Mouse (Mus musculus): Measurements from ENCODE around the gene Capg.

The Capg gene

GRCm38 (mm10) chr6:72568736-72569135, 24.5 kb downstream of the Capg start:
- DNase-seq (ENCODE audit: low read depth, low spot score) = no peak

- no peak for DNase-seq (ENCODE audit: low read depth, low spot score)
Measured at GRCm38 (mm10) chr6:72570644-72571397, 26.6 kb downstream of the Capg start.

GRCm38 (mm10) chr6:72571826-72572225, 27.6 kb downstream of the Capg start:
- no peak for DNase-seq (ENCODE audit: low read depth, low spot score)

- no peak for DNase-seq (ENCODE audit: low read depth, low spot score)
Measured at GRCm38 (mm10) chr6:72576041-72576440, 31.9 kb downstream of the Capg start.

GRCm38 (mm10) chr6:72581625-72582382, 37.6 kb downstream of the Capg start:
- DNase-seq (ENCODE audit: low read depth, low spot score) = no peak

GRCm38 (mm10) chr6:72583211-72583839, 39.1 kb downstream of the Capg start:
- DNase-seq (ENCODE audit: low read depth, low spot score) = no peak

GRCm38 (mm10) chr6:72584154-72584553, 40.0 kb downstream of the Capg start:
- no peak for DNase-seq (ENCODE audit: low read depth, low spot score)

GRCm38 (mm10) chr6:72586701-72587100, 42.5 kb downstream of the Capg start:
- DNase-seq (ENCODE audit: low read depth, low spot score) = no peak

GRCm38 (mm10) chr6:72588307-72588706, 44.1 kb downstream of the Capg start:
- DNase-seq (ENCODE audit: low read depth, low spot score) = no peak

GRCm38 (mm10) chr6:72590111-72590510, 45.9 kb downstream of the Capg start:
- no peak for DNase-seq (ENCODE audit: low read depth, low spot score)

- DNase-seq (ENCODE audit: low read depth, low spot score) = no peak
Measured at GRCm38 (mm10) chr6:72593011-72593803, 49.0 kb downstream of the Capg start.

- no peak for DNase-seq (ENCODE audit: low read depth, low spot score)
Measured at GRCm38 (mm10) chr6:72593914-72594313, 49.7 kb downstream of the Capg start.

- DNase-seq (ENCODE audit: low read depth, low spot score) = no peak
Measured at GRCm38 (mm10) chr6:72597083-72597874, 53.1 kb downstream of the Capg start.

GRCm38 (mm10) chr6:72597956-72598753, 54.0 kb downstream of the Capg start, which contains the start of the genes Elmod3 and Retsat:
TSS of gene Elmod3 (minus strand) at chr6:72598413.
TSS of gene Retsat (plus strand) at chr6:72598475.
- peak; percentile 99 for DNase-seq (ENCODE audit: low read depth, low spot score)

GRCm38 (mm10) chr6:72598791-72599557, 54.8 kb downstream of the Capg start:
- no peak for DNase-seq (ENCODE audit: low read depth, low spot score)

- no peak for DNase-seq (ENCODE audit: low read depth, low spot score)
Measured at GRCm38 (mm10) chr6:72600216-72600615, 56.0 kb downstream of the Capg start.

GRCm38 (mm10) chr6:72600771-72601170, 56.6 kb downstream of the Capg start:
- no peak for DNase-seq (ENCODE audit: low read depth, low spot score)

- peak; percentile 79 for DNase-seq (ENCODE audit: low read depth, low spot score)
Measured at GRCm38 (mm10) chr6:72601732-72602131, 57.5 kb downstream of the Capg start.

GRCm38 (mm10) chr6:72604066-72604465, 59.9 kb downstream of the Capg start:
- DNase-seq (ENCODE audit: low read depth, low spot score) = peak; percentile 32

All from R1 (cell line).